Mouse (Mus musculus) limb, embryonic 12.5 days (tissue): ENCODE data around the gene Hcn1. TPM values are rescaled to one million over a fixed set of nuclear protein-coding genes. Genes with fewer than 3 reads are reported as not detected.

Experiments used
- ATAC-seq: fragments of 200-750 bp; cut with Nextera tagmentation; 2 replicates; pipeline ENCODE4 v1.8.0; 2017; ENCODE audit warnings: low read depth, moderate TSS enrichment; ENCODE audit not compliant: insufficient number of reproducible peaks, insufficient read depth, low FRiP score, low TSS enrichment
- H3K27ac ChIP-seq: fragments of 300-500 bp; sonication (generic); 2 replicates; pipeline ENCODE4 v1.5.1; 2016; ENCODE audit warnings: mild to moderate bottlenecking, moderate library complexity
- H3K27me3 ChIP-seq: fragments of 300-500 bp; sonication (generic); 2 replicates; pipeline ENCODE4 v1.6.1; 2016; ENCODE audit warnings: mild to moderate bottlenecking, moderate library complexity
- H3K36me3 ChIP-seq: fragments of 300-500 bp; sonication (generic); 2 replicates; pipeline ENCODE4 v1.6.1; 2016; ENCODE audit warnings: mild to moderate bottlenecking, moderate library complexity
- H3K4me1 ChIP-seq: fragments of 300-500 bp; sonication (generic); replicated peaks from 2 replicates; pipeline ENCODE4 v1.6.1; 2016
- H3K4me2 ChIP-seq: fragments of 300-500 bp; sonication (generic); 2 replicates; pipeline ENCODE4 v1.6.1; 2016; ENCODE audit warnings: mild to moderate bottlenecking, moderate library complexity
- H3K4me3 ChIP-seq: fragments of 300-500 bp; sonication (generic); replicated peaks from 2 replicates; pipeline ENCODE4 v1.5.1; 2016; ENCODE audit warnings: mild to moderate bottlenecking
- H3K9ac ChIP-seq: fragments of 300-500 bp; sonication (generic); replicated peaks from 2 replicates; pipeline ENCODE4 v1.6.1; 2016; ENCODE audit warnings: mild to moderate bottlenecking, moderate library complexity
- H3K9me3 ChIP-seq: fragments of 300-500 bp; sonication (generic); 2 replicates; pipeline ENCODE4 v1.6.1; 2016; ENCODE audit warnings: mild to moderate bottlenecking, moderate library complexity
- WGBS: fragments of 180-500 bp; shearing (Covaris S2); methylation state at CpG from one replicate; pipeline ENCODE4 v1.1.7; 2016; 5-methylcytosine and 5-hydroxymethylcytosine counted together
- polyA plus RNA-seq: library from polyadenylated mRNA; unstranded; fragments of >200 nt; fragmentation: Nextera tagmentation; extraction: Ambion mirVana; gene quantifications from 2 replicates; pipeline ENCODE4 v1.2.1, GENCODE M21; 2016

Hcn1 gene
- polyA plus RNA-seq, 1 experiment from 2014 or later: 0.15 TPM

GRCm38 (mm10) chr13:117880471-117881225 lies 278.5 kb downstream of the Hcn1 start:
- ATAC-seq: no peak
- Histone ChIP-seq H3K9ac (no peak overlapping the region), H3K36me3 (no peaks in the 10 kb centered on the region), H3K4me3 (no peak overlapping the region), H3K27me3 (no peaks in the 10 kb centered on the region), H3K4me1 (peaks cover 3% of the 10 kb centered on the region; the same call in 1 of the 2 replicates), H3K9me3 (no peaks in the 10 kb centered on the region), H3K27ac (no peak overlapping the region), H3K4me2 (no peak overlapping the region)
- WGBS: 62% methylated on average over 4 of the region's 4 CpGs

GRCm38 (mm10) chr13:117892076-117892475 lies 290.0 kb downstream of the Hcn1 start:
- 81% methylated on average over 5 of the region's 5 CpGs for WGBS

GRCm38 (mm10) chr13:117898052-117898451 lies 295.9 kb downstream of the Hcn1 start:
- Histone ChIP-seq H3K9ac (no peak overlapping the region), H3K27ac (no peak overlapping the region), H3K4me3 (no peak overlapping the region), H3K4me1 (no peaks in the 10 kb centered on the region), H3K4me2 (no peak overlapping the region), H3K36me3 (no peaks in the 10 kb centered on the region), H3K27me3 (no peaks in the 10 kb centered on the region), H3K9me3 (no peaks in the 10 kb centered on the region)
- ATAC-seq: no peak
- WGBS: 85% methylated on average over 2 of the region's 2 CpGs

More at GRCm38 (mm10) chr13:117892076-117892475, 290.0 kb downstream of the Hcn1 start:
- no peak for ATAC-seq
- H3K4me3 ChIP-seq: no peak overlapping the region
- H3K27me3 ChIP-seq: no peaks in the 10 kb centered on the region
- H3K9ac ChIP-seq: no peak overlapping the region
- H3K27ac ChIP-seq: no peak overlapping the region
- H3K36me3 ChIP-seq: no peaks in the 10 kb centered on the region
- H3K4me2 ChIP-seq: no peak overlapping the region
- H3K4me1 ChIP-seq: no peaks in the 10 kb centered on the region
- no peaks in the 10 kb centered on the region for H3K9me3 ChIP-seq

GRCm38 (mm10) chr13:117907801-117908200 lies 305.7 kb downstream of the Hcn1 start:
- Histone ChIP-seq H3K9me3 (no peaks in the 10 kb centered on the region), H3K27me3 (no peaks in the 10 kb centered on the region), H3K27ac (no peak overlapping the region), H3K4me1 (no peaks in the 10 kb centered on the region), H3K9ac (no peak overlapping the region), H3K36me3 (no peaks in the 10 kb centered on the region), H3K4me2 (no peak overlapping the region), H3K4me3 (no peak overlapping the region)
- WGBS: 93% methylated on average over 3 of the region's 3 CpGs
- ATAC-seq: no peak

DNA sequence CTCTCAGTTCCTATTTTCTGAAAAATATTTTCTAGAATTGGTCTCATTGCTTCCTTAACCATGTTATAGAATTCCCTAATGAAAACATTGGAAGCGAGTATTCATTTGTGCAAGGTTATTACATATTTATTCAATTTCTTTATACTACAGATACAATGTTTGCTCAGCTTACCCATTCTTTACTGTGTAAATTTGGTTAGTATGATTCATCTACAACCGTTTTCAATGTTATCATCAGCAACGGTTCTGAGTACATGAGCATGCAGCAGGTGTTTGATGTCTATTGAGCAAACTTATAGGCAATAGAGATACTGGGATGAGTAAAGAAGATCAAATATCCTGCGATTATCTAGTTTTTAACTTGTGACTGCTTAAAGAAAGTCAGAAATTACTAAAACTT lies 327.6 kb downstream of the Hcn1 start:
- H3K9ac ChIP-seq: no peak overlapping the region
- WGBS: 89% methylated on average over 4 of the region's 4 CpGs
- no peak overlapping the region for H3K4me2 ChIP-seq
- no peaks in the 10 kb centered on the region for H3K9me3 ChIP-seq
- no peaks in the 10 kb centered on the region for H3K4me1 ChIP-seq
- no peaks in the 10 kb centered on the region for H3K36me3 ChIP-seq
- ATAC-seq: no peak
- H3K27me3 ChIP-seq: no peaks in the 10 kb centered on the region
- H3K27ac ChIP-seq: no peak overlapping the region
- no peak overlapping the region for H3K4me3 ChIP-seq

DNA sequence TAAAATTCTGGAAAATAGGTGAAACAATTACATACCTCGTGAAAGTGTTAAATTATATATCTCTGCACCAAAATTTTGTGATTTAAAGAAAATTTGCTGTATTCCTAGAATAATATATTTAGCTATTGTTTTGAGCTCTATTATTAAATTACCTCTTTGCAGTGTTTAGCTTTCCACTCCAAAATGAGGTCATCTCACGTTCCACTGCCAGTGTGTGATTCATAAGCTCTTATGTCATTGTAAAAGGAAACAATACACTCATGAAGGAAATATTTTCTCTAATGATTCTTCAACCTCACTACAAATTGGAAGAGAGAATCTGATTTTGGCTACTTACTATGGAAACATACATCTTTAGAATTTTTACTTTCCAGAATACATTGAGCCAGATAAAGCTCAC lies 329.6 kb downstream of the Hcn1 start:
- H3K4me3 ChIP-seq: no peak overlapping the region
- ATAC-seq: no peak
- H3K4me2 ChIP-seq: no peak overlapping the region
- H3K9ac ChIP-seq: no peak overlapping the region
- no peaks in the 10 kb centered on the region for H3K9me3 ChIP-seq
- H3K27ac ChIP-seq: no peak overlapping the region
- 78% methylated on average over 2 of the region's 2 CpGs for WGBS
- no peaks in the 10 kb centered on the region for H3K36me3 ChIP-seq
- H3K4me1 ChIP-seq: no peaks in the 10 kb centered on the region
- no peaks in the 10 kb centered on the region for H3K27me3 ChIP-seq

DNA sequence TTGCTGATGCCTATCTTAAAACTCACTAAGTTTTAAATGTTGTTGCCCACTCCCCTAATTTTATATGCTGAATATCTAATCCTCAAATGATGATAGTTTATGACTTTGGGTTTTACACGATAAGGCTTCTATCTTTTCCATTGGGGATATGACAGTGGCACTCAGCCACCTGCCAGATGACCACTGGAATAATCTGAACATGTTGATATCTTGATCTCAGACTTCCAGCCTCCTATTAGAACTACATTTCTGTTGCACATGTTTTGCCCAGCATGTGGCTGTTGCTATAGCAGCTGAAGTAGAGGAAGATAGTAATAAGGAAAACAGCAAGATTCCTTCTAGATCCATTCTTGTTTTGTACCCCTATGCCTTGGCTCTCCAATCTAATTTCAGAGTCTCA lies 336.6 kb downstream of the Hcn1 start:
- H3K9me3 ChIP-seq: no peaks in the 10 kb centered on the region
- no peak overlapping the region for H3K4me3 ChIP-seq
- H3K27ac ChIP-seq: no peak overlapping the region
- H3K36me3 ChIP-seq: no peaks in the 10 kb centered on the region
- H3K4me1 ChIP-seq: no peaks in the 10 kb centered on the region
- ATAC-seq: no peak
- H3K27me3 ChIP-seq: no peaks in the 10 kb centered on the region
- H3K9ac ChIP-seq: no peak overlapping the region
- no peak overlapping the region for H3K4me2 ChIP-seq
- 87% methylated on average over 1 of the region's 1 CpGs for WGBS

DNA sequence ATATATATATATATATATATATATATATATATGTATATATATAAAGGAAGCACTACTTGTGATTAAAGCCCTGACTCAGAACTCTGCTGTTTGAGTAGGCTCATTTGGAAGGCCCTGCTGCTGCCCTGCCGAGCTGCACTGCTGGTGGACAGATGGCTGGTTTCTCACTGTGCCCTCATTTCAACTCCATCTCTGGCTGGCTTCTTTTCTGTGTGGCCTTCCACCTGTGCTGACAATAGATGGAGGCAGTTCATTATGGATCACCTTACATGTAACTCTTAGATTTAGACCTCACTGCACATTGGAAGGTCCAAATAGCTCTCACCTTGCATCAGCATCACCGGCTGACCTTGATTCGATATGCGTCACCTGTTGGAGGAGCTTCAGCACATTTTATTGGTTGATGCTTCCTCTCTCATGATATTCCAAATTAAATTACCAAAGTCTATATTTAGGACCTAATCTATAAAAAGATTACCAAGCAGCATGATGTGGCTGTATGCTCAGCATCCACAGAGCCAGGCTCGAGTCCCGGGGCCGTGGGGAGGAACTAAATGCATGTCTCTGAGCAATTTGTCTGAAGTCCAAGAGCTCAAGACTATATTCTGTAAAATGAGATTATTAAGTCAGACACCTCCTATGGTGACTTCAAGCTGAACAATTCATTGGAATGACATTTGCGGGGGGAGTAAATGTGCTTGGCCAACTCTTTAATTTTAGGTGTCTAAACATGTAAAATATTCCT lies 338.6 kb downstream of the Hcn1 start:
- WGBS: 87% methylated on average over 8 of the region's 8 CpGs
- no peak for ATAC-seq

DNA sequence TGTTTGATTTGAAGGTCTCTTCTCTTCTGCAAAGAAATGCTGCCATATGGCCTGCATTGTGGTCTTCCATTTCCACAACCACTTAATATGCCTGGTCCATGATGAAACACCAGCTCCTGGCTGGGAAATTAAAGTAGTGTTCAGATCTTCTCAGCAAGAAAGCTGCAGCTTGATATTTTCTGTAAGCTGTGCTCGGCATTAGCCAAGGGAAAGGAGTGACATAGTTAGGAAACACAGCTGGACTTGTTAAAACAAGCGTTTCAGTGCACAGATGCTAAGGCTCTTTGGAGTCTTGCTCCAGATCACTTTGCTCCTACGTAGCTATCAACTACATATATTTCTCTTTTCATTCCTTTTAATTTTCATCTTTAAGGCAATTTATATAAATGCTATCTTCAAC lies 344.7 kb downstream of the Hcn1 start:
- Histone ChIP-seq H3K27ac (no peak overlapping the region), H3K4me1 (no peaks in the 10 kb centered on the region), H3K9ac (no peak overlapping the region), H3K4me3 (no peak overlapping the region), H3K27me3 (no peaks in the 10 kb centered on the region), H3K9me3 (no peaks in the 10 kb centered on the region), H3K4me2 (no peak overlapping the region), H3K36me3 (no peaks in the 10 kb centered on the region)
- WGBS: 50% methylated on average over 3 of the region's 3 CpGs
- no peak for ATAC-seq

More for the DNA sequence above, 338.6 kb downstream of the Hcn1 start:
- H3K27me3 ChIP-seq: no peaks in the 10 kb centered on the region
- no peaks in the 10 kb centered on the region for H3K9me3 ChIP-seq
- no peak overlapping the region for H3K9ac ChIP-seq
- no peaks in the 10 kb centered on the region for H3K4me1 ChIP-seq
- no peaks in the 10 kb centered on the region for H3K36me3 ChIP-seq
- H3K4me2 ChIP-seq: no peak overlapping the region
- H3K27ac ChIP-seq: no peak overlapping the region
- H3K4me3 ChIP-seq: no peak overlapping the region

GRCm38 (mm10) chr13:117947704-117948376 lies 345.7 kb downstream of the Hcn1 start:
- no peak overlapping the region for H3K4me2 ChIP-seq
- no peak for ATAC-seq
- WGBS: 69% methylated on average over 1 of the region's 1 CpGs

More at GRCm38 (mm10) chr13:117947704-117948376, 345.7 kb downstream of the Hcn1 start:
- Histone ChIP-seq H3K36me3 (no peaks in the 10 kb centered on the region), H3K4me3 (no peak overlapping the region), H3K27me3 (no peaks in the 10 kb centered on the region), H3K9ac (no peak overlapping the region), H3K9me3 (no peaks in the 10 kb centered on the region), H3K4me1 (no peaks in the 10 kb centered on the region), H3K27ac (no peak overlapping the region)
